Mouse (Mus musculus) olfactory bulb, adult 2 months (tissue): ENCODE results near the gene Pidd1. TPM values are rescaled to one million over a fixed set of nuclear protein-coding genes. Genes with fewer than 3 reads are reported as not detected.
A peak's percentile ranks its signal among the peaks of the same experiment; 100 is the strongest.

ENCODE experiments used
- H3K27ac ChIP-seq: fragments of 200-500 bp; 2 replicates; pipeline ENCODE4 v1.5.1; 2012; ENCODE audit warnings: low read depth, low read length; ENCODE audit not compliant: insufficient read depth
- H3K4me1 ChIP-seq: fragments of 200-500 bp; 2 replicates; pipeline ENCODE4 v1.6.1; 2012; ENCODE audit warnings: low read length; ENCODE audit not compliant: control insufficient read depth, insufficient read depth
- H3K4me3 ChIP-seq: fragments of 200-500 bp; 2 replicates; pipeline ENCODE4 v1.5.1; 2012; ENCODE audit warnings: mild to moderate bottlenecking, low read depth, low read length, moderate library complexity; ENCODE audit not compliant: insufficient read depth
- CTCF ChIP-seq: fragments of 200-500 bp; IDR thresholded peaks from 2 replicates; pipeline ENCODE4 v1.5.1; 2012; ENCODE audit warnings: low read depth, mild to moderate bottlenecking, low read length, moderate library complexity; ENCODE audit not compliant: insufficient read depth
- POLR2A ChIP-seq: fragments of 200-500 bp; IDR thresholded peaks from 2 replicates; pipeline ENCODE4 v1.6.1; 2012; ENCODE audit warnings: mild to moderate bottlenecking, low read depth, low read length, moderate library complexity; ENCODE audit not compliant: insufficient read depth
- WGBS: fragments of 180-500 bp; shearing (Covaris S2); methylation state at CpG from one replicate; pipeline ENCODE4 v1.1.7; 2018; 5-methylcytosine and 5-hydroxymethylcytosine counted together
- polyA plus RNA-seq: library from polyadenylated mRNA; stranded (reverse); fragments of >200 nt; gene quantifications from 2 replicates; pipeline ENCODE4 v1.2.4, GENCODE M21; 2012; ENCODE audit warnings: low replicate concordance; ENCODE audit not compliant: missing spikeins, insufficient read depth, insufficient read length

The Pidd1 gene
- polyA plus RNA-seq, 1 experiment = not detected

GRCm38 (mm10) chr7:141482531-141483024 is 38.8 kb upstream of the Pidd1 start:
- H3K27ac ChIP-seq = no peak overlapping the region
- peaks cover 19% of the 10 kb centered on the region for H3K4me1 ChIP-seq
- WGBS = 9% methylated on average over 11 of the region's 11 CpGs
- TF ChIP-seq POLR2A (no peak), CTCF (no peak)
- H3K4me3 ChIP-seq = peak overlapping the region; percentile 56

- 2% methylated on average over 81 of the region's 81 CpGs for WGBS
- TF ChIP-seq CTCF (no peak), POLR2A (no peak)
- H3K27ac ChIP-seq = no peak overlapping the region
- peak overlapping the region; percentile 56 for H3K4me3 ChIP-seq
- H3K4me1 ChIP-seq = peaks cover 20% of the 10 kb centered on the region
These were observed 37.9 kb upstream of the Pidd1 start for GRCm38 (mm10) chr7:141481498-141482401.

GRCm38 (mm10) chr7:141480842-141481497 is 37.1 kb upstream of the Pidd1 start:
- Histone ChIP-seq H3K4me3 (no peak overlapping the region; the same call in 1 of the 2 replicates), H3K27ac (no peak overlapping the region), H3K4me1 (peaks cover 28% of the 10 kb centered on the region)
- peak; percentile 81 for TF ChIP-seq CTCF
- no peak for TF ChIP-seq POLR2A
- 6% methylated on average over 10 of the region's 10 CpGs for WGBS

- Histone ChIP-seq H3K27ac (no peak overlapping the region), H3K4me3 (no peak overlapping the region), H3K4me1 (peaks cover 34% of the 10 kb centered on the region)
- TF ChIP-seq POLR2A (no peak), CTCF (no peak)
- WGBS = 72% methylated on average over 5 of the region's 5 CpGs
These were observed 34.5 kb upstream of the Pidd1 start for GRCm38 (mm10) chr7:141478270-141478748.

GRCm38 (mm10) chr7:141477578-141478269 is 33.9 kb upstream of the Pidd1 start:
- WGBS = 68% methylated on average over 4 of the region's 4 CpGs
- Histone ChIP-seq H3K4me3 (no peak overlapping the region), H3K27ac (no peak overlapping the region), H3K4me1 (peaks cover 33% of the 10 kb centered on the region)
- TF ChIP-seq CTCF (no peak), POLR2A (no peak)

GRCm38 (mm10) chr7:141476981-141477370 is 33.2 kb upstream of the Pidd1 start:
- Histone ChIP-seq H3K4me1 (peaks cover 26% of the 10 kb centered on the region), H3K4me3 (no peak overlapping the region), H3K27ac (0 out of 2 replicates have a peak overlapping the region, but pooled peaks have one; percentile 19)
- TF ChIP-seq CTCF (no peak), POLR2A (no peak)
- 23% methylated on average over 7 of the region's 7 CpGs for WGBS

GRCm38 (mm10) chr7:141476226-141476980 is 32.6 kb upstream of the Pidd1 start:
- 3% methylated on average over 17 of the region's 17 CpGs for WGBS
- Histone ChIP-seq H3K27ac (peak overlapping the region; percentile 43; the same call in 1 of the 2 replicates), H3K4me1 (peaks cover 21% of the 10 kb centered on the region), H3K4me3 (peak overlapping the region; percentile 65; the same call in 1 of the 2 replicates)
- TF ChIP-seq POLR2A = no peak
- no peak for TF ChIP-seq CTCF

- 9% methylated on average over 12 of the region's 12 CpGs for WGBS
- no peak overlapping the region for H3K27ac ChIP-seq
- TF ChIP-seq POLR2A (no peak), CTCF (no peak)
- H3K4me1 ChIP-seq = peaks cover 15% of the 10 kb centered on the region
- H3K4me3 ChIP-seq = peak overlapping the region; percentile 65
These were observed 32.0 kb upstream of the Pidd1 start for GRCm38 (mm10) chr7:141475805-141476158.
